Mouse (Mus musculus) embryonic facial prominence, embryonic 14.5 days (tissue): Measurements from ENCODE around the gene Nol3. TPM values are rescaled to one million over a fixed set of nuclear protein-coding genes. Genes with fewer than 3 reads are reported as not detected.

Experiments used
- ATAC-seq: fragments of 200-750 bp; cut with Nextera tagmentation; 2 replicates; pipeline ENCODE4 v1.8.0; 2017; ENCODE audit warnings: low read depth, moderate number of reproducible peaks, moderate TSS enrichment
- DNase-seq: peaks from one replicate; pipeline ENCODE4 v3.0.0-alpha.2; 2015; ENCODE audit warnings: low spot score
- H3K27ac ChIP-seq: fragments of 300-500 bp; sonication (generic); replicated peaks from 2 replicates; pipeline ENCODE4 v1.5.1; 2014; ENCODE audit warnings: low read depth, mild to moderate bottlenecking, low read length, moderate library complexity
- H3K27me3 ChIP-seq: fragments of 300-500 bp; sonication (generic); replicated peaks from 2 replicates; pipeline ENCODE4 v1.6.1; 2014; ENCODE audit warnings: low read length; ENCODE audit not compliant: control insufficient read depth, insufficient read depth
- H3K36me3 ChIP-seq: fragments of 300-500 bp; sonication (generic); 2 replicates; pipeline ENCODE4 v1.6.1; 2014; ENCODE audit warnings: low read length, mixed read lengths; ENCODE audit not compliant: control insufficient read depth, insufficient read depth
- H3K4me1 ChIP-seq: fragments of 300-500 bp; sonication (generic); 2 replicates; pipeline ENCODE4 v1.6.1; 2014; ENCODE audit warnings: antibody characterized with exemption, low read length; ENCODE audit not compliant: control insufficient read depth, insufficient read depth
- H3K4me2 ChIP-seq: fragments of 300-500 bp; sonication (generic); 2 replicates; pipeline ENCODE4 v1.6.1; 2014; ENCODE audit warnings: low read depth, mild to moderate bottlenecking, low read length, moderate library complexity, mixed read lengths
- H3K4me3 ChIP-seq: fragments of 300-500 bp; sonication (generic); 2 replicates; pipeline ENCODE4 v1.5.1; 2014; ENCODE audit warnings: low read depth, mild to moderate bottlenecking, low read length
- H3K9ac ChIP-seq: fragments of 300-500 bp; sonication (generic); 2 replicates; pipeline ENCODE4 v1.6.1; 2014; ENCODE audit warnings: low read depth, mild to moderate bottlenecking, low read length, moderate library complexity, mixed read lengths
- H3K9me3 ChIP-seq: fragments of 300-500 bp; sonication (generic); 2 replicates; pipeline ENCODE4 v1.6.1; 2016; ENCODE audit warnings: low read length; ENCODE audit not compliant: control insufficient read depth
- WGBS: fragments of 180-500 bp; shearing (Covaris S2); extraction: QIAGEN DNeasy Blood & Tissue Kit; methylation state at CpG from one replicate; pipeline ENCODE4 v1.1.7; 2014; 5-methylcytosine and 5-hydroxymethylcytosine counted together
- polyA plus RNA-seq: library from polyadenylated mRNA; unstranded; fragments of >200 nt; fragmentation: Nextera tagmentation; extraction: Ambion mirVana; gene quantifications from 2 replicates; pipeline ENCODE4 v1.2.1, GENCODE M21; 2014

The Nol3 gene
- polyA plus RNA-seq, 1 experiment from 2014 or later = 5.4 TPM

DNA sequence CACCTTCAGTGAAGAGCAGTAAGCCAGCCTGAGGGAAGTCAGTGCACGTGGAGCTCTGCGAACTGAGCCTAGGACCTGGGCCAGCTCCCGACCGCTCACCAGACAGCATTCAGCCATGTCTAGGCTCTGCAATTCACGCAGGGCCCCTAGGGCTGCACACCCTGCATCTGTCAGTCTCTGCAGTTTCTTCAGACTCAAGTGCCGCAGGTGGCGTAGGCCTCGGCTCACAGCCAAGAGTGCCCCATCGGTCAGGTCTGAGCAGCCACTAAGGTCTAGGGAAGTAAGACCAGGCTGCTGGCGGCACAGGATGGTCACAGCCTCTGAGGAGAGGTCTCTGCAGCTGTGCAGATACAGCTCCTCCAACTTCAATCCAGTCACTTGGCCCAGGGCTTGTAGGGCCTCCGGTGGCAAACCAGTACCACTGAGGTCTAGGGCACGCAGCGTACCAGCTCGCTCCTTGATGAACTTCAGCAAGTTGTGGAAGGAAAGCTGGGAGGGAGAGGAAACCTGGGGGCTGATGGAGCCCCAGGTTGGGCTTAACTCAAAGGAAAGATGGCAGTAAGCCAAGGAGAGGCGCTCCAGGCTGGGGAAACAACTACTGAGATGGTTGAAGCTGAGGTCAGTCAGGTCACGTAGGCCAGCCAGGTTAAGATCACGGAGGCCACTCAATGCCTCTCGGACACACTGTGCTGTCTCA, 39.3 kb downstream of the Nol3 start:
- DNase-seq = no peak
- H3K9me3 ChIP-seq = no peaks in the 10 kb centered on the region

GRCm38 (mm10) chr8:105317941-105318340, 42.0 kb downstream of the Nol3 start:
- 87% methylated on average over 4 of the region's 4 CpGs for WGBS
- Histone ChIP-seq H3K9me3 (no peaks in the 10 kb centered on the region), H3K9ac (no peak overlapping the region), H3K4me2 (no peak overlapping the region), H3K36me3 (peaks cover 52% of the 10 kb centered on the region), H3K4me1 (no peaks in the 10 kb centered on the region), H3K4me3 (no peak overlapping the region), H3K27ac (no peak overlapping the region), H3K27me3 (no peaks in the 10 kb centered on the region)
- DNase-seq (no peak), ATAC-seq (no peak)

More for the DNA sequence above, 39.3 kb downstream of the Nol3 start:
- ATAC-seq = no peak
- H3K4me3 ChIP-seq = no peak overlapping the region
- H3K27ac ChIP-seq = no peak overlapping the region
- 82% methylated on average over 18 of the region's 18 CpGs for WGBS
- no peaks in the 10 kb centered on the region for H3K4me1 ChIP-seq
- H3K9ac ChIP-seq = no peak overlapping the region; the same call in 1 of the 2 replicates
- peaks cover 65% of the 10 kb centered on the region for H3K36me3 ChIP-seq
- no peak overlapping the region for H3K4me2 ChIP-seq
- H3K27me3 ChIP-seq = no peaks in the 10 kb centered on the region

DNA sequence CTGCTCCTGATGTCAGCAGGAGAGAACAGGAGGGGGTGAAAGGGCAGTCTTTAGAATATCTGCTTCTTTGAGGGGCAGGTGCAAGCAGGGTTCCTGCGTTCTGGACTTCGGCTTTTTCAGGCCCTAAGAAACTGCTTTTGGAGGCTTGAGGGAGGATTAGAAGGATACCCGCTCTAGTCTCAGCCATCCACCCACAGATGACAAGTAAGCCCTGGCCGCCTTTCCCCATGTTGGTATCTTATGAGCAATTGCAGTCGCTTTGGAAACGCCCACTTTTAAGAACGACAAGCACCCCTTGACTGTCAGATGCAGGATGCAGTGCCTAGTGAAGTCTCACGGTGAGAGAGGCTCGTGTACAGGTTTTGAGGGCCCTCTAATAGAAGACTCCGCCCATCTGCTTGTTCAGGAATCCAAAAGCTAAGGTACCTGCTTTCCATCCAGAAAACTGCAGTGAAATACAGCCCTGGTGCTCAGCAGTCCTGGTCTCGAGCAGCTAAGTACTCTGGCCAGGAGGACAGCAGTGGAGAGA, 42.8 kb downstream of the Nol3 start:
- Histone ChIP-seq H3K4me1 (no peaks in the 10 kb centered on the region), H3K36me3 (peaks cover 52% of the 10 kb centered on the region), H3K9ac (no peak overlapping the region), H3K4me3 (no peak overlapping the region), H3K27ac (no peak overlapping the region), H3K4me2 (no peak overlapping the region), H3K9me3 (no peaks in the 10 kb centered on the region), H3K27me3 (no peaks in the 10 kb centered on the region)
- WGBS = 84% methylated on average over 11 of the region's 11 CpGs
- ATAC-seq (no peak), DNase-seq (no peak)

DNA sequence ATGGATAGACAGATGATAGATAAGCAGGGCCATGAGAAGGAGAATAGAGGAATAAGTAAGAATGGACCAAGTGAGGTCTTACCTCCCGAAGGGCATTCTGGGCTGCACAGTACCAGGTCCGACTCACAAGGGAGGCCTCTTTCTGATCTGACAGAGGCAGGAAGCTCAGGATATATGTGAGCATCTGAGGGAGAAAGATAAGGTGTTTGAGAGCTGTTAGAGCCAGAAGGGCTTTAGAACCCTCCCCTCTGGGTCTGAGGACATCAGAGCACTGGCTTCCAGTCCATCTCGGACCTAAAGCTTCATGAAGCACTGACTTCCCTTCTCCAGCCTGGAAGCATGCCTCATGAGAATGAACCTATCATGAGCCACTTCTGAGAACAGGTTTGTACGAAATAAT, 47.2 kb downstream of the Nol3 start:
- peaks cover 3% of the 10 kb centered on the region; the same call in 1 of the 2 replicates for H3K4me1 ChIP-seq
- ATAC-seq (no peak), DNase-seq (no peak)
- no peak overlapping the region for H3K4me2 ChIP-seq
- no peak overlapping the region for H3K27ac ChIP-seq
- no peak overlapping the region for H3K4me3 ChIP-seq
- WGBS = 89% methylated on average over 4 of the region's 4 CpGs
- H3K36me3 ChIP-seq = peaks cover 29% of the 10 kb centered on the region
- H3K9me3 ChIP-seq = no peaks in the 10 kb centered on the region
- no peak overlapping the region for H3K9ac ChIP-seq
- H3K27me3 ChIP-seq = no peaks in the 10 kb centered on the region

DNA sequence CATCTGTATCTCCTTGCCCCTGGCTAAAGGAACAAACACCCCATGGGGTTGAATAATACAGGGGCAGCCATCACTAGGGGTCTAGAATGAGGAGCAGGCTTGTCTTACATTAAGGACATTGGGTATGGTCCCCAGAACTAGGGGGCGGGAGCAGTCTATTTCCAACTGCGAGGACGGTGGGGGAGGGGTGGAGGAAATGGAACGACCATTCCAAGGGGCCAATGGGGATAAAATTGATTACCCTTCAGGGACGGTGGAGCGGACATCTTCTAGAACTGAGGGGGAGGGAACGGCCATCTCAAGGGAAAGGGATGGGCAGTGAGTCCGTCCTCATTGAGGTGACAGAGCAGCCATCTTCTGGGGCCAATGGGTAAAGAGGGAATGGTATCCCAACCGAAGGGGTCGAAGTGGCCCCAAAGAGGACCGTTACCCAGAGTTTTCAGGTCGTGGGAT, 49.7 kb downstream of the Nol3 start:
- peak; percentile 28 for ATAC-seq
- DNase-seq = no peak

DNA sequence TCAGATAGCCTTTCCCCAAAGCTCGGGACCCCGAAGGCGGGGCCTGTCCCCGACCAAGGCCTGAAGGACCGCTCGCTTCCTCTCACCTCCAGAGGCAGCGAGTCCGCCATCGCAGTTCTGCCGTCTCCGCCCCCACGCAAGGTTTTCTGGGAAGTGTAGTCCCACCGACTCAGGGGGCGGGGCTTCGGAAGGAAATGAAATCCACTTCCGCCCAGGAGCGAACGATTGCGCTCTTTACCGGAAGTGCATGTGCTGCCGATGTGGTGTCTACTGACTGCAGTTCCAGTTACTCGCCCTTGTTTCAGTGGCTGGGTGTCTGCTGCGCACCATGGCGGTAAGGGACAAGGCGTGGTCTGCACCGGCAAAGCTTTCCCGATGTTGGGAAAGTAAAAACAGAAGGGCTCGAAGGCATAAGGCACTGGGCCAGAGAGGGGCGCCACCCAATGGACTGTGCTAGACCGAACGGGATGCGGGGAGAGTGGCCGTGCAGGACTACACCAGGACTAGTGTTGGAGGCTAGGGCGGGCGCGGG, 50.3 kb downstream of the Nol3 start, which contains the start of the genes Lrrc29 and Tmem208:
Gene Lrrc29 (minus strand): TSS at position 138 of the 532 bp plus-strand sequence.
Gene Tmem208 (plus strand): TSS at position 214 of the 532 bp plus-strand sequence.
- under 1% methylated on average over 31 of the region's 36 CpGs for WGBS
- Histone ChIP-seq H3K4me2 (peak within 1 kb of the TSS; percentile 82), H3K4me1 (peaks cover 3% of the 10 kb centered on the region; the same call in 1 of the 2 replicates), H3K9ac (peak within 1 kb of the TSS; percentile 77), H3K4me3 (peak within 1 kb of the TSS; percentile 60), H3K36me3 (peaks cover 56% of the 10 kb centered on the region), H3K9me3 (no peaks in the 10 kb centered on the region), H3K27me3 (no peaks in the 10 kb centered on the region), H3K27ac (peak within 1 kb of the TSS; percentile 79)
- peak; percentile 98 for DNase-seq
- peak; percentile 93 for ATAC-seq

More for the DNA sequence above, 49.7 kb downstream of the Nol3 start:
- H3K9ac ChIP-seq = peak overlapping the region; percentile 77
- peaks cover 51% of the 10 kb centered on the region for H3K36me3 ChIP-seq
- H3K4me1 ChIP-seq = peaks cover 3% of the 10 kb centered on the region; the same call in 1 of the 2 replicates
- peak overlapping the region; percentile 54; the same call in 1 of the 2 replicates for H3K27ac ChIP-seq
- under 1% methylated on average over 10 of the region's 12 CpGs for WGBS
- H3K4me2 ChIP-seq = peak overlapping the region; percentile 63
- no peaks in the 10 kb centered on the region for H3K9me3 ChIP-seq
- H3K27me3 ChIP-seq = no peaks in the 10 kb centered on the region
- H3K4me3 ChIP-seq = peak overlapping the region; percentile 60

- Histone ChIP-seq H3K9ac (peak overlapping the region; percentile 77), H3K27ac (peak overlapping the region; percentile 79; the same call in 1 of the 2 replicates), H3K4me1 (peaks cover 3% of the 10 kb centered on the region; the same call in 1 of the 2 replicates), H3K4me2 (peak overlapping the region; percentile 82), H3K4me3 (peak overlapping the region; percentile 60), H3K9me3 (no peaks in the 10 kb centered on the region), H3K27me3 (no peaks in the 10 kb centered on the region), H3K36me3 (peaks cover 58% of the 10 kb centered on the region)
- ATAC-seq (0 out of 2 replicates have a peak, but pooled peaks have one; percentile 3), DNase-seq (no peak)
- WGBS = 33% methylated on average over 6 of the region's 6 CpGs
These were observed 51.0 kb downstream of the Nol3 start for GRCm38 (mm10) chr8:105326968-105327367.

GRCm38 (mm10) chr8:105330325-105330724, 54.4 kb downstream of the Nol3 start:
- Histone ChIP-seq H3K27ac (no peak overlapping the region), H3K9ac (no peak overlapping the region), H3K4me3 (no peak overlapping the region), H3K4me2 (no peak overlapping the region), H3K36me3 (peaks cover 75% of the 10 kb centered on the region), H3K4me1 (peaks cover 3% of the 10 kb centered on the region; the same call in 1 of the 2 replicates), H3K27me3 (no peaks in the 10 kb centered on the region), H3K9me3 (no peaks in the 10 kb centered on the region)
- no peak for DNase-seq
- WGBS = 95% methylated on average over 10 of the region's 12 CpGs
- no peak for ATAC-seq
